Mouse (Mus musculus) neural tube, embryonic 12.5 days (tissue): Measurements from ENCODE around the gene Prpf40b. TPM values are rescaled to one million over a fixed set of nuclear protein-coding genes. Genes with fewer than 3 reads are reported as not detected.

ENCODE experiments used
- ATAC-seq: fragments of 200-750 bp; cut with Nextera tagmentation; 2 replicates; pipeline ENCODE4 v1.8.0; 2017; ENCODE audit warnings: low read depth, mild to moderate bottlenecking, moderate TSS enrichment, moderate library complexity; ENCODE audit not compliant: low FRiP score
- H3K27ac ChIP-seq: fragments of 300-500 bp; sonication (generic); 2 replicates; pipeline ENCODE4 v1.5.1; 2016
- H3K27me3 ChIP-seq: fragments of 300-500 bp; sonication (generic); replicated peaks from 2 replicates; pipeline ENCODE4 v1.6.1; 2016; ENCODE audit warnings: mild to moderate bottlenecking
- H3K36me3 ChIP-seq: fragments of 300-500 bp; sonication (generic); 2 replicates; pipeline ENCODE4 v1.6.1; 2016; ENCODE audit warnings: mild to moderate bottlenecking
- H3K4me1 ChIP-seq: fragments of 300-500 bp; sonication (generic); 2 replicates; pipeline ENCODE4 v1.6.1; 2016
- H3K4me2 ChIP-seq: fragments of 300-500 bp; sonication (generic); replicated peaks from 2 replicates; pipeline ENCODE4 v1.6.1; 2016; ENCODE audit warnings: mild to moderate bottlenecking
- H3K4me3 ChIP-seq: fragments of 300-500 bp; sonication (generic); 2 replicates; pipeline ENCODE4 v1.5.1; 2016
- H3K9ac ChIP-seq: fragments of 300-500 bp; sonication (generic); 2 replicates; pipeline ENCODE4 v1.6.1; 2016; ENCODE audit warnings: mild to moderate bottlenecking
- H3K9me3 ChIP-seq: fragments of 300-500 bp; sonication (generic); 2 replicates; pipeline ENCODE4 v1.6.1; 2016; ENCODE audit warnings: mild to moderate bottlenecking
- WGBS: fragments of 180-500 bp; shearing (Covaris S2); methylation state at CpG from one replicate; pipeline ENCODE4 v1.1.7; 2016; 5-methylcytosine and 5-hydroxymethylcytosine counted together
- polyA plus RNA-seq: library from polyadenylated mRNA; unstranded; fragments of >200 nt; fragmentation: Nextera tagmentation; extraction: Ambion mirVana; gene quantifications from 2 replicates; pipeline ENCODE4 v1.2.1, GENCODE M21; 2016

Gene Prpf40b
- polyA plus RNA-seq, 1 experiment from 2014 or later: 77.0 TPM

- 89% methylated on average over 9 of the region's 9 CpGs for WGBS
- H3K4me3 ChIP-seq: no peak overlapping the region
- no peak overlapping the region for H3K27ac ChIP-seq
- ATAC-seq: no peak
- peaks cover 87% of the 10 kb centered on the region for H3K36me3 ChIP-seq
- no peaks in the 10 kb centered on the region for H3K9me3 ChIP-seq
- no peaks in the 10 kb centered on the region for H3K27me3 ChIP-seq
- no peak overlapping the region for H3K9ac ChIP-seq
- no peak overlapping the region for H3K4me2 ChIP-seq
- no peaks in the 10 kb centered on the region for H3K4me1 ChIP-seq
Measured at GRCm38 (mm10) chr15:99320978-99321377, 26.1 kb downstream of the Prpf40b start.

GRCm38 (mm10) chr15:99324151-99324550 lies 29.3 kb downstream of the Prpf40b start:
- no peaks in the 10 kb centered on the region for H3K27me3 ChIP-seq
- no peak overlapping the region for H3K4me2 ChIP-seq
- H3K4me1 ChIP-seq: no peaks in the 10 kb centered on the region
- no peak overlapping the region for H3K9ac ChIP-seq
- H3K9me3 ChIP-seq: no peaks in the 10 kb centered on the region
- 85% methylated on average over 9 of the region's 9 CpGs for WGBS
- H3K36me3 ChIP-seq: peaks cover 81% of the 10 kb centered on the region
- H3K4me3 ChIP-seq: no peak overlapping the region
- ATAC-seq: no peak
- H3K27ac ChIP-seq: no peak overlapping the region

GRCm38 (mm10) chr15:99325598-99325997 lies 30.7 kb downstream of the Prpf40b start:
- H3K9me3 ChIP-seq: no peaks in the 10 kb centered on the region
- peaks cover 75% of the 10 kb centered on the region for H3K36me3 ChIP-seq
- H3K4me1 ChIP-seq: no peaks in the 10 kb centered on the region
- no peak overlapping the region for H3K4me3 ChIP-seq
- H3K4me2 ChIP-seq: no peak overlapping the region
- no peak overlapping the region for H3K27ac ChIP-seq
- H3K9ac ChIP-seq: no peak overlapping the region
- ATAC-seq: no peak
- 94% methylated on average over 6 of the region's 6 CpGs for WGBS
- H3K27me3 ChIP-seq: no peaks in the 10 kb centered on the region

- Histone ChIP-seq H3K36me3 (peaks cover 67% of the 10 kb centered on the region), H3K4me2 (no peak overlapping the region), H3K27ac (no peak overlapping the region), H3K9ac (no peak overlapping the region), H3K9me3 (no peaks in the 10 kb centered on the region), H3K27me3 (no peaks in the 10 kb centered on the region), H3K4me1 (no peaks in the 10 kb centered on the region), H3K4me3 (no peak overlapping the region)
- 52% methylated on average over 2 of the region's 2 CpGs for WGBS
- ATAC-seq: no peak
Measured at GRCm38 (mm10) chr15:99326407-99326806, 31.5 kb downstream of the Prpf40b start.

- WGBS: 73% methylated on average over 1 of the region's 1 CpGs
Measured at GRCm38 (mm10) chr15:99326959-99327358, 32.1 kb downstream of the Prpf40b start.

GRCm38 (mm10) chr15:99328011-99328410 lies 33.1 kb downstream of the Prpf40b start:
- no peak overlapping the region for H3K9ac ChIP-seq
- WGBS: 95% methylated on average over 5 of the region's 5 CpGs
- H3K4me2 ChIP-seq: no peak overlapping the region
- no peak overlapping the region for H3K27ac ChIP-seq
- H3K27me3 ChIP-seq: no peaks in the 10 kb centered on the region
- peaks cover 53% of the 10 kb centered on the region for H3K36me3 ChIP-seq
- ATAC-seq: no peak
- H3K4me3 ChIP-seq: no peak overlapping the region
- peaks cover 8% of the 10 kb centered on the region; the same call in 1 of the 2 replicates for H3K4me1 ChIP-seq
- H3K9me3 ChIP-seq: no peaks in the 10 kb centered on the region

More at GRCm38 (mm10) chr15:99326959-99327358, 32.1 kb downstream of the Prpf40b start:
- Histone ChIP-seq H3K36me3 (peaks cover 61% of the 10 kb centered on the region), H3K4me1 (peaks cover under 1% of the 10 kb centered on the region; the same call in 1 of the 2 replicates), H3K4me2 (no peak overlapping the region), H3K9me3 (no peaks in the 10 kb centered on the region), H3K27me3 (no peaks in the 10 kb centered on the region), H3K9ac (no peak overlapping the region), H3K27ac (no peak overlapping the region), H3K4me3 (no peak overlapping the region)
- ATAC-seq: no peak

GRCm38 (mm10) chr15:99330324-99330723 lies 35.4 kb downstream of the Prpf40b start:
- peaks cover 15% of the 10 kb centered on the region; the same call in 1 of the 2 replicates for H3K4me1 ChIP-seq
- no peak for ATAC-seq
- H3K9me3 ChIP-seq: no peaks in the 10 kb centered on the region
- peaks cover 37% of the 10 kb centered on the region for H3K36me3 ChIP-seq
- H3K9ac ChIP-seq: no peak overlapping the region
- 82% methylated on average over 2 of the region's 2 CpGs for WGBS
- H3K27me3 ChIP-seq: no peaks in the 10 kb centered on the region
- no peak overlapping the region for H3K4me2 ChIP-seq
- H3K4me3 ChIP-seq: no peak overlapping the region
- no peak overlapping the region for H3K27ac ChIP-seq

- H3K4me1 ChIP-seq: peaks cover 15% of the 10 kb centered on the region; the same call in 1 of the 2 replicates
- no peak overlapping the region for H3K4me3 ChIP-seq
- H3K4me2 ChIP-seq: no peak overlapping the region
- no peaks in the 10 kb centered on the region for H3K27me3 ChIP-seq
- H3K9ac ChIP-seq: no peak overlapping the region
- no peak overlapping the region for H3K27ac ChIP-seq
- H3K9me3 ChIP-seq: no peaks in the 10 kb centered on the region
- 71% methylated on average over 5 of the region's 5 CpGs for WGBS
- no peak for ATAC-seq
- H3K36me3 ChIP-seq: peaks cover 33% of the 10 kb centered on the region
Measured at GRCm38 (mm10) chr15:99331341-99331740, 36.5 kb downstream of the Prpf40b start.

- H3K4me3 ChIP-seq: no peak overlapping the region
- H3K27ac ChIP-seq: no peak overlapping the region
- H3K9me3 ChIP-seq: no peaks in the 10 kb centered on the region
- peaks cover 15% of the 10 kb centered on the region; the same call in 1 of the 2 replicates for H3K4me1 ChIP-seq
- no peak for ATAC-seq
- no peak overlapping the region for H3K9ac ChIP-seq
- H3K4me2 ChIP-seq: no peak overlapping the region
- H3K27me3 ChIP-seq: no peaks in the 10 kb centered on the region
- H3K36me3 ChIP-seq: peaks cover 30% of the 10 kb centered on the region
Measured at GRCm38 (mm10) chr15:99332111-99332510, 37.2 kb downstream of the Prpf40b start.

GRCm38 (mm10) chr15:99332921-99333675 lies 38.2 kb downstream of the Prpf40b start:
- H3K9ac ChIP-seq: 0 out of 2 replicates have a peak overlapping the region, but pooled peaks have one; percentile 26
- no peak overlapping the region for H3K4me3 ChIP-seq
- 60% methylated on average over 9 of the region's 9 CpGs for WGBS
- H3K4me2 ChIP-seq: no peak overlapping the region
- peaks cover 21% of the 10 kb centered on the region for H3K36me3 ChIP-seq
- no peak for ATAC-seq
- no peaks in the 10 kb centered on the region for H3K9me3 ChIP-seq
- H3K4me1 ChIP-seq: peaks cover 15% of the 10 kb centered on the region; the same call in 1 of the 2 replicates
- no peaks in the 10 kb centered on the region for H3K27me3 ChIP-seq
- H3K27ac ChIP-seq: peak overlapping the region; percentile 34

- ATAC-seq: no peak
- Histone ChIP-seq H3K9me3 (no peaks in the 10 kb centered on the region), H3K27ac (peak overlapping the region; percentile 34), H3K36me3 (peaks cover 15% of the 10 kb centered on the region), H3K4me1 (peaks cover 15% of the 10 kb centered on the region; the same call in 1 of the 2 replicates), H3K27me3 (no peaks in the 10 kb centered on the region), H3K4me2 (no peak overlapping the region), H3K9ac (0 out of 2 replicates have a peak overlapping the region, but pooled peaks have one; percentile 26), H3K4me3 (no peak overlapping the region)
- WGBS: 82% methylated on average over 3 of the region's 3 CpGs
Measured at GRCm38 (mm10) chr15:99333676-99334065, 38.8 kb downstream of the Prpf40b start.

- Histone ChIP-seq H3K27me3 (no peaks in the 10 kb centered on the region), H3K4me2 (no peak overlapping the region), H3K4me3 (no peak overlapping the region), H3K4me1 (peaks cover 15% of the 10 kb centered on the region; the same call in 1 of the 2 replicates), H3K27ac (no peak overlapping the region), H3K36me3 (0 out of 2 replicates have a peak, but pooled peaks cover 7% of the 10 kb centered on the region), H3K9ac (no peak overlapping the region), H3K9me3 (no peaks in the 10 kb centered on the region)
- 86% methylated on average over 6 of the region's 6 CpGs for WGBS
- no peak for ATAC-seq
Measured at GRCm38 (mm10) chr15:99334500-99334899, 39.6 kb downstream of the Prpf40b start.
